Mouse (Mus musculus) limb, embryonic 14.5 days (tissue): Measurements from ENCODE around the gene Oit3. TPM values are rescaled to one million over a fixed set of nuclear protein-coding genes. Genes with fewer than 3 reads are reported as not detected.

Experiments
- ATAC-seq: fragments of 200-750 bp; cut with Nextera tagmentation; 2 replicates; pipeline ENCODE4 v1.8.0; 2017; ENCODE audit warnings: low read depth, moderate number of reproducible peaks, moderate TSS enrichment; ENCODE audit not compliant: low FRiP score
- DNase-seq: peaks from one replicate; pipeline ENCODE4 v3.0.0-alpha.2; 2015; ENCODE audit warnings: low spot score
- H3K27ac ChIP-seq: fragments of 300-500 bp; sonication (generic); replicated peaks from 2 replicates; pipeline ENCODE4 v1.5.1; 2014; ENCODE audit warnings: low read depth, mild to moderate bottlenecking, low read length, moderate library complexity, mixed read lengths
- H3K27me3 ChIP-seq: fragments of 300-500 bp; sonication (generic); 2 replicates; pipeline ENCODE4 v1.6.1; 2014; ENCODE audit warnings: low read length, mixed read lengths; ENCODE audit not compliant: control insufficient read depth, insufficient read depth
- H3K36me3 ChIP-seq: fragments of 300-500 bp; sonication (generic); 2 replicates; pipeline ENCODE4 v1.6.1; 2014; ENCODE audit warnings: mild to moderate bottlenecking, low read length, moderate library complexity, mixed read lengths; ENCODE audit not compliant: control insufficient read depth, insufficient read depth
- H3K4me1 ChIP-seq: fragments of 300-500 bp; sonication (generic); 2 replicates; pipeline ENCODE4 v1.6.1; 2014; ENCODE audit warnings: antibody characterized with exemption, low read length, mixed read lengths; ENCODE audit not compliant: control insufficient read depth, insufficient read depth
- H3K4me2 ChIP-seq: fragments of 300-500 bp; sonication (generic); replicated peaks from 2 replicates; pipeline ENCODE4 v1.6.1; 2014; ENCODE audit warnings: low read depth, mild to moderate bottlenecking, low read length, moderate library complexity; ENCODE audit not compliant: severe bottlenecking
- H3K4me3 ChIP-seq: fragments of 300-500 bp; sonication (generic); replicated peaks from 2 replicates; pipeline ENCODE4 v1.5.1; 2014; ENCODE audit warnings: low read length
- H3K9ac ChIP-seq: fragments of 300-500 bp; sonication (generic); 2 replicates; pipeline ENCODE4 v1.6.1; 2014; ENCODE audit warnings: mild to moderate bottlenecking, low read depth, low read length, moderate library complexity; ENCODE audit not compliant: severe bottlenecking
- H3K9me3 ChIP-seq: fragments of 300-500 bp; sonication (generic); 2 replicates; pipeline ENCODE4 v1.6.1; 2016; ENCODE audit warnings: low read length; ENCODE audit not compliant: control insufficient read depth
- POLR2A ChIP-seq: fragments of 200-500 bp; IDR thresholded peaks from 2 replicates; pipeline ENCODE4 v1.8.0; 2012; ENCODE audit warnings: inconsistent platforms, mild to moderate bottlenecking, moderate library complexity, borderline replicate concordance; ENCODE audit not compliant: insufficient read depth, insufficient read length; ENCODE audit errors: extremely low read depth
- WGBS: fragments of 180-500 bp; shearing (Covaris S2); extraction: QIAGEN DNeasy Blood & Tissue Kit; methylation state at CpG from one replicate; pipeline ENCODE4 v1.1.7; 2014; 5-methylcytosine and 5-hydroxymethylcytosine counted together
- polyA plus RNA-seq, 2 experiments: library from polyadenylated mRNA; depleted of rRNA in 1 of 2; stranded (reverse) in 1 of 2; unstranded in 1 of 2; fragments of >200 nt; fragmentation: Nextera tagmentation in 1 of 2; extraction: Ambion mirVana in 1 of 2; gene quantifications; 2 replicates each; pipeline versions ENCODE4 v1.2.1 to v1.2.3; 2012 to 2014

Oit3 gene
- polyA plus RNA-seq, 2 experiments = 0.67 to 1.2 TPM

- Histone ChIP-seq H3K4me2 (no peak overlapping the region), H3K27me3 (no peaks in the 10 kb centered on the region), H3K4me1 (peaks cover 13% of the 10 kb centered on the region), H3K36me3 (peaks cover 9% of the 10 kb centered on the region; the same call in 1 of the 2 replicates), H3K9ac (no peak overlapping the region), H3K27ac (no peak overlapping the region), H3K4me3 (no peak overlapping the region), H3K9me3 (no peaks in the 10 kb centered on the region)
- ATAC-seq (no peak), DNase-seq (peak; percentile 28)
- no peak for TF ChIP-seq POLR2A
- 13% methylated on average over 7 of the region's 7 CpGs for WGBS
Measured at GRCm38 (mm10) chr10:59443212-59443611, 1.6 kb upstream of the Oit3 start.

DNA sequence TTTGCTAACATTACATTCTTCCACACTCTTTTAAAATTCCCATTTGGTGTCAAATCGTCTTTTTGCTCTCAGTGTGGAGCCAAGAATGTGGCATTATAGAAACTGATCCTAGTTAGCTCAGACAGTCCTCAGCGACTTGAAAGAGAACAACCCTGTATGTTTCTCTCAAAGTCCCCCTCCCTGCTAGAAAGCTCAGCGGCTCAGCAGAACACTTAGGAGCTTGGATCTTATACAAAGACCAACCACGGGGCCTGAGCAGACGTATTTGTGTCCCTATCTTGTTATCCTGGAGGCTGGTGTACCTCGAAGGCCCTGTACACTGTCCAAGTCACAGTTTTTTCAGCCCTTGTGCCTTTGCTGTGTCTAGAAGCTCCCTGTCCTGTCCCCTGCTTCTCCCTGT lies 1.4 kb downstream of the Oit3 start:
- peaks cover 13% of the 10 kb centered on the region for H3K4me1 ChIP-seq
- no peak for DNase-seq
- H3K9ac ChIP-seq = 0 out of 2 replicates have a peak overlapping the region, but pooled peaks have one; percentile 31
- WGBS = 43% methylated on average over 6 of the region's 6 CpGs
- ATAC-seq = no peak
- H3K36me3 ChIP-seq = no peaks in the 10 kb centered on the region
- H3K27me3 ChIP-seq = no peaks in the 10 kb centered on the region
- no peaks in the 10 kb centered on the region for H3K9me3 ChIP-seq
- no peak overlapping the region for H3K4me3 ChIP-seq
- H3K4me2 ChIP-seq = 0 out of 2 replicates have a peak overlapping the region, but pooled peaks have one; percentile 10
- H3K27ac ChIP-seq = peak overlapping the region; percentile 44; the same call in 1 of the 2 replicates
- no peak for TF ChIP-seq POLR2A

DNA sequence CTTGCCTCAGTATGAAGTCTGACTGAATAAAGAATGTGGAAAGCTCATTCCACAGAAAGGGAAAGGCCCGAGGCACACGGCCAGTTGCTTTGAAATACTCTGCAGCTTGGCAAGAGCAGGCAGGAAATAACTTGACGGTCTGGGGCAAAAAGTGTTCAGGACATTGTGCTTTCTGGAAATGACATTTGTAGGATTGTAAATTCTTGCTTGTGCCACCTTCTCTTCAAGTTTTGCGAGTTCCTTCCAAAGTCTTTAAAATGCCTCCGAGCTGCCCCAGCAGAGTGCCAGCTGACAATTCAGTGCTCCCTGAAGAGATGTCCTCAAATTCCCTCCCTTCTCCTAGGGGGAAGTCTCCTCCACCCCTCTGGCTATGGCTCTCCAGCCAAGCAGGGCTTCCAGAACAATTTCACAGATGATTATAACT lies 2.1 kb downstream of the Oit3 start:
- Histone ChIP-seq H3K9me3 (no peaks in the 10 kb centered on the region), H3K27me3 (no peaks in the 10 kb centered on the region), H3K4me2 (no peak overlapping the region), H3K4me3 (no peak overlapping the region), H3K4me1 (peaks cover 13% of the 10 kb centered on the region), H3K36me3 (no peaks in the 10 kb centered on the region), H3K9ac (no peak overlapping the region), H3K27ac (peak overlapping the region; percentile 44; the same call in 1 of the 2 replicates)
- no peak for TF ChIP-seq POLR2A
- ATAC-seq = no peak
- peak; percentile 82 for DNase-seq
- 15% methylated on average over 5 of the region's 5 CpGs for WGBS

DNA sequence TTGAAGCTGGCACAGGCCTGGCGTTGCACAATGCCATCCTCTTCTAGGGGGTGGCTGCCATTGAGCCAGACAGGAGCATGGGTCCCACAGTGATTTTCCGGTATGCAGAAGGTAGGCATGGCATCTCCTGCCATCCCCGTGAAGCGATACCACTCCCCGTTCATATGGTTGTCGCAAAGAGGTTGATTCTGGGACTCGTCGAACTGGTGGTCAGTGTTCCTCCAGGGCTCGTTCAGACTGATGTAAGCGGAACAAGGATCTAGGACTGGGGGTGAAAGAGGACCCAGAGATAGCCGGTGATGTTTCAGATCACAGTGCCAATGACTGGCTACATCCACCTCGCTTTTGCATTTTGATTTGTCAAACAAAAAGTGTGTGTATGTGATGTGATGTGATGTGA lies 2.9 kb downstream of the Oit3 start:
- 87% methylated on average over 12 of the region's 12 CpGs for WGBS
- DNase-seq (no peak), ATAC-seq (no peak)
- Histone ChIP-seq H3K9ac (no peak overlapping the region), H3K4me1 (peaks cover 13% of the 10 kb centered on the region), H3K36me3 (no peaks in the 10 kb centered on the region), H3K27ac (no peak overlapping the region), H3K4me3 (no peak overlapping the region), H3K4me2 (no peak overlapping the region), H3K27me3 (no peaks in the 10 kb centered on the region), H3K9me3 (no peaks in the 10 kb centered on the region)
- TF ChIP-seq POLR2A = no peak

DNA sequence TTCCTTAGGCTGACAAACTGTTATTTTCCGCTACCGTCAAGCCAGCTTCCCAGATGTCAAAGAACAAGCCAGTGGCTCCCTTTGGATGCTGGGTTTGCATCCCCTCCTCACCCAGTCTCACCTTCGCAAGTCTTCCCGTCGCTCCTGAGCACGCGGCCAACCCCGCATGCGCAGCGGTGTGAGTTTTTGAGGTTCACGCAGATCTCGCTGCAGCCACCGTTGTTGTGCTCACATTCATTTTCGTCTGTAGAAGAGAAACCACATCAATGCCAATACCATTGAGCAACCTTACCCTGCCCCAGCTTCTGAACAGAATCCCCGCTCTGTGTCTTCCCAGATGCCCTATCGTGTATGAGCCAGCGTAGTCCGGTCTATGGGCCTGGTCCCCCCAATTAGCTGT lies 5.8 kb downstream of the Oit3 start:
- no peak for TF ChIP-seq POLR2A
- no peaks in the 10 kb centered on the region for H3K27me3 ChIP-seq
- H3K27ac ChIP-seq = no peak overlapping the region
- DNase-seq (no peak), ATAC-seq (no peak)
- H3K36me3 ChIP-seq = no peaks in the 10 kb centered on the region
- no peak overlapping the region for H3K4me2 ChIP-seq
- no peak overlapping the region for H3K9ac ChIP-seq
- H3K9me3 ChIP-seq = no peaks in the 10 kb centered on the region
- no peak overlapping the region for H3K4me3 ChIP-seq
- H3K4me1 ChIP-seq = peaks cover 13% of the 10 kb centered on the region
- WGBS = 94% methylated on average over 18 of the region's 18 CpGs
